Mouse (Mus musculus) midbrain, embryonic 11.5 days (tissue): ENCODE measurements at regions not wholly inside any gene's neighbourhood (a gene's known extent, or its start where the extent isn't known, plus 50 kb on each side); places are given as distances from the start of the nearest gene placed in this dataset.

ENCODE experiments used
- ATAC-seq: fragments of 200-750 bp; cut with Nextera tagmentation; 2 replicates; pipeline ENCODE4 v1.8.0; 2017; ENCODE audit warnings: moderate TSS enrichment, moderate library complexity; ENCODE audit not compliant: low FRiP score
- DNase-seq: peaks from one replicate; pipeline ENCODE4 v3.0.0; 2015; ENCODE audit warnings: low spot score; ENCODE audit errors: missing footprints
- H3K27ac ChIP-seq: fragments of 300-500 bp; sonication (generic); 2 replicates; pipeline ENCODE4 v1.5.1; 2014; ENCODE audit warnings: low read depth, low read length
- H3K27me3 ChIP-seq: fragments of 300-500 bp; sonication (generic); 2 replicates; pipeline ENCODE4 v1.6.1; 2014; ENCODE audit warnings: mild to moderate bottlenecking, low read length, moderate library complexity, mixed read lengths; ENCODE audit not compliant: control insufficient read depth, insufficient read depth
- H3K36me3 ChIP-seq: fragments of 300-500 bp; sonication (generic); 2 replicates; pipeline ENCODE4 v1.6.1; 2014; ENCODE audit warnings: mild to moderate bottlenecking, low read length, moderate library complexity, mixed read lengths; ENCODE audit not compliant: control insufficient read depth, insufficient read depth
- H3K4me1 ChIP-seq: fragments of 300-500 bp; sonication (generic); 2 replicates; pipeline ENCODE4 v1.6.1; 2014; ENCODE audit warnings: low read length; ENCODE audit not compliant: control insufficient read depth, insufficient read depth
- H3K4me2 ChIP-seq: fragments of 300-500 bp; sonication (generic); 2 replicates; pipeline ENCODE4 v1.6.1; 2014; ENCODE audit warnings: mild to moderate bottlenecking, moderate library complexity
- H3K4me3 ChIP-seq: fragments of 300-500 bp; sonication (generic); 2 replicates; pipeline ENCODE4 v1.5.1; 2014; ENCODE audit warnings: low read depth, low read length
- H3K9ac ChIP-seq: fragments of 300-500 bp; sonication (generic); 2 replicates; pipeline ENCODE4 v1.6.1; 2014; ENCODE audit warnings: low read length
- H3K9me3 ChIP-seq: fragments of 300-500 bp; sonication (generic); 2 replicates; pipeline ENCODE4 v1.6.1; 2016; ENCODE audit warnings: low read length; ENCODE audit not compliant: control insufficient read depth
- WGBS: fragments of 180-500 bp; shearing (Covaris S2); extraction: QIAGEN DNeasy Blood & Tissue Kit; methylation state at CpG from one replicate; pipeline ENCODE4 v1.1.7; 2014; 5-methylcytosine and 5-hydroxymethylcytosine counted together

- Histone ChIP-seq H3K4me3 (no peak overlapping the region), H3K9ac (no peak overlapping the region), H3K4me1 (peaks cover 6% of the 10 kb centered on the region), H3K27ac (no peak overlapping the region), H3K27me3 (no peaks in the 10 kb centered on the region), H3K9me3 (no peaks in the 10 kb centered on the region), H3K36me3 (no peaks in the 10 kb centered on the region), H3K4me2 (no peak overlapping the region)
- DNase-seq: no peak
- no peak for ATAC-seq
- 57% methylated on average over 4 of the region's 4 CpGs for WGBS
Observed at GRCm38 (mm10) chr12:25826451-25826850, 588.6 kb downstream of the Rnf144a start.

DNA sequence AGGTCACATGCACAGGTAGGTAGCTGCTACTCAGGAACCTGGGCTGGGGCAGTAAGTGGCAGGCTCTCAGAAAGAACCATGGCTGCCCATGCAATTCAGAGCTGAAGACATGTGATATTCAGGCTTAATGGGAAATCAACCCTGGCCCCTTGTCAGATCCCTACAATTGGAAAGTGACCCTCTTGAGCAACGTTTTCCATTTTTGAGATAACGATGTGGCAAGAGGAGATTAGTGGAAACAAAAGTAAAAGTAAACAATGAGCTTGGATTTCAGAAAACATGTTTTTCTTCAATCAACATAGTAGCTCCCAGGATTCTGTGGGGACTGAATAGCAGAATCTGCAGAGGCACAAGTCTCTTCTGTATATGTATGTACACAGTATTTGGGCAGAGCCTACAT lies 598.8 kb downstream of the Rnf144a start:
- Histone ChIP-seq H3K4me3 (no peak overlapping the region), H3K27me3 (no peaks in the 10 kb centered on the region), H3K4me1 (no peaks in the 10 kb centered on the region), H3K9ac (no peak overlapping the region), H3K36me3 (no peaks in the 10 kb centered on the region), H3K4me2 (no peak overlapping the region), H3K9me3 (no peaks in the 10 kb centered on the region), H3K27ac (no peak overlapping the region)
- DNase-seq (no peak), ATAC-seq (no peak)
- WGBS: 66% methylated on average over 2 of the region's 2 CpGs

DNA sequence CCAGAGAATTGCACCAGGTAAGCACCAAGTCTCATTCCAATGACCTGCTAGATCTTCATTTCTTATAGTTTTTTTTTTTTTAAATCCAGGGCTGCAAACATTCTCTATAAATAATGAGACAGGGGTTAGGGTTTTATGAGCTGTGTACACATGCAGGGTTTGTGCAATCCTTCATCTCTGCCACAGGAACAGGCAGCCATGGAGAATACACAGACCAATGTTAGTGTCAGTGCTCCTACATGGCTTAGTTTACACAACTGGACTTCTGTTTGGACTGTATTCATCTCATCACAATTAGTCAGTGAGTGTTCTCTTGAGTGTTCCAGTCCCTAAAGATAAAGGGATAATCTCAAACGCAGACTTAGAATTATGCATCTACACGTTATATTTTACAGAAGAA lies 620.0 kb downstream of the Rnf144a start:
- no peak overlapping the region for H3K27ac ChIP-seq
- H3K9ac ChIP-seq: no peak overlapping the region
- no peak overlapping the region for H3K4me3 ChIP-seq
- no peak for DNase-seq
- WGBS: 83% methylated on average over 2 of the region's 2 CpGs
- H3K4me1 ChIP-seq: no peaks in the 10 kb centered on the region
- no peaks in the 10 kb centered on the region for H3K9me3 ChIP-seq
- no peak overlapping the region for H3K4me2 ChIP-seq
- no peaks in the 10 kb centered on the region for H3K27me3 ChIP-seq
- no peak for ATAC-seq
- H3K36me3 ChIP-seq: no peaks in the 10 kb centered on the region

DNA sequence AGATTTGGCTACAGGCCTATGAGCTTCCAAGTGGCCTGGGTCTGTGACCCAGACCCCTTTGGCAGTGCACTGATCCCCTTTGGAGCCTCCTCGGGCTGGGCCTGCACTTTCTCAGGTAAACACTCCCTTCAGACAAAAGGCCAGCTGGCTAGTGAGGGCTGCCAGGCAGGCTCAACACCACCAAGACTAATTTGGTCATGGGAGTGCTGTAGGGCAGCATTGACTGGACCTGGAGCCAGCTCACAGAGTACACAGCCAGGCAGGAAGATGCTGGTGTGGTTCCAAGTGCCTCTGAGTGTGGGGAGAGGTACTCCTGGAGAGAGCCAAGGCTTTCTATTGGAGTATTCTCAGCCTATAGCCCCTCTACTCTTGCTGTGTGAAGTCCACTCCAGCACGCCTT lies 620.5 kb downstream of the Rnf144a start:
- DNase-seq: no peak
- no peaks in the 10 kb centered on the region for H3K36me3 ChIP-seq
- no peaks in the 10 kb centered on the region for H3K4me1 ChIP-seq
- ATAC-seq: no peak
- H3K27ac ChIP-seq: no peak overlapping the region
- no peak overlapping the region for H3K4me2 ChIP-seq
- no peak overlapping the region for H3K9ac ChIP-seq
- H3K4me3 ChIP-seq: no peak overlapping the region
- no peaks in the 10 kb centered on the region for H3K9me3 ChIP-seq
- 63% methylated on average over 2 of the region's 2 CpGs for WGBS
- H3K27me3 ChIP-seq: no peaks in the 10 kb centered on the region

GRCm38 (mm10) chr12:25792571-25793075 lies 622.4 kb downstream of the Rnf144a start:
- H3K4me1 ChIP-seq: no peaks in the 10 kb centered on the region
- no peak overlapping the region for H3K4me3 ChIP-seq
- no peaks in the 10 kb centered on the region for H3K27me3 ChIP-seq
- H3K9me3 ChIP-seq: no peaks in the 10 kb centered on the region
- no peak overlapping the region for H3K4me2 ChIP-seq
- H3K36me3 ChIP-seq: no peaks in the 10 kb centered on the region
- ATAC-seq (no peak), DNase-seq (no peak)
- 86% methylated on average over 2 of the region's 2 CpGs for WGBS
- no peak overlapping the region for H3K9ac ChIP-seq
- no peak overlapping the region for H3K27ac ChIP-seq

DNA sequence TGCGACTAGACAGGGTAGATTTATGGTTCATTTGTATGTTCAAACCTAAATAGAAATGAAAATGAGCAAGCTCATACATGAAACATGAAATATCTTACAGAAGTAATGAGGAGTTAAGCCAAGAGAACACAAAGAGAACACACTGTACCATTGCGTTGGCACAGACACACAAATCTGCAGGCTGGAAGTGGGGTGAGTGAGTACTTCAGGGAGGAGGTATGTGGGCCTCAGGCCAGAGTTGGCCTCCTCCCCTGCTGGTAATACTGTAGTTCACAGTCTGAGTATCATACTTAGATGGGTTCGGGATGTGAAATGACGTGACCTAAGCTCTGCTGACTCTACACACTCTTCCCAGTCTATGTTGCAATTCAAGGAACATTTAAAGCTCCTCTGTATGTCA lies 624.1 kb downstream of the Rnf144a start:
- no peaks in the 10 kb centered on the region for H3K4me1 ChIP-seq
- H3K27ac ChIP-seq: no peak overlapping the region
- no peaks in the 10 kb centered on the region for H3K27me3 ChIP-seq
- H3K9me3 ChIP-seq: no peaks in the 10 kb centered on the region
- DNase-seq (no peak), ATAC-seq (no peak)
- H3K36me3 ChIP-seq: no peaks in the 10 kb centered on the region
- no peak overlapping the region for H3K4me3 ChIP-seq
- H3K4me2 ChIP-seq: no peak overlapping the region
- 92% methylated on average over 4 of the region's 4 CpGs for WGBS
- H3K9ac ChIP-seq: no peak overlapping the region

GRCm38 (mm10) chr12:25785646-25786606 lies 629.1 kb downstream of the Rnf144a start:
- no peaks in the 10 kb centered on the region for H3K36me3 ChIP-seq
- ATAC-seq (no peak), DNase-seq (no peak)
- no peak overlapping the region for H3K4me3 ChIP-seq
- H3K4me1 ChIP-seq: no peaks in the 10 kb centered on the region
- no peak overlapping the region for H3K9ac ChIP-seq
- WGBS: 84% methylated on average over 18 of the region's 18 CpGs
- no peak overlapping the region for H3K4me2 ChIP-seq
- H3K27ac ChIP-seq: no peak overlapping the region
- H3K27me3 ChIP-seq: no peaks in the 10 kb centered on the region
- no peaks in the 10 kb centered on the region for H3K9me3 ChIP-seq

GRCm38 (mm10) chr12:25784401-25784800 lies 630.7 kb downstream of the Rnf144a start:
- Histone ChIP-seq H3K4me3 (no peak overlapping the region), H3K9me3 (no peaks in the 10 kb centered on the region), H3K4me2 (no peak overlapping the region), H3K36me3 (no peaks in the 10 kb centered on the region), H3K9ac (no peak overlapping the region), H3K4me1 (no peaks in the 10 kb centered on the region), H3K27ac (no peak overlapping the region), H3K27me3 (no peaks in the 10 kb centered on the region)
- WGBS: 89% methylated on average over 3 of the region's 3 CpGs
- ATAC-seq: no peak
- DNase-seq: no peak

DNA sequence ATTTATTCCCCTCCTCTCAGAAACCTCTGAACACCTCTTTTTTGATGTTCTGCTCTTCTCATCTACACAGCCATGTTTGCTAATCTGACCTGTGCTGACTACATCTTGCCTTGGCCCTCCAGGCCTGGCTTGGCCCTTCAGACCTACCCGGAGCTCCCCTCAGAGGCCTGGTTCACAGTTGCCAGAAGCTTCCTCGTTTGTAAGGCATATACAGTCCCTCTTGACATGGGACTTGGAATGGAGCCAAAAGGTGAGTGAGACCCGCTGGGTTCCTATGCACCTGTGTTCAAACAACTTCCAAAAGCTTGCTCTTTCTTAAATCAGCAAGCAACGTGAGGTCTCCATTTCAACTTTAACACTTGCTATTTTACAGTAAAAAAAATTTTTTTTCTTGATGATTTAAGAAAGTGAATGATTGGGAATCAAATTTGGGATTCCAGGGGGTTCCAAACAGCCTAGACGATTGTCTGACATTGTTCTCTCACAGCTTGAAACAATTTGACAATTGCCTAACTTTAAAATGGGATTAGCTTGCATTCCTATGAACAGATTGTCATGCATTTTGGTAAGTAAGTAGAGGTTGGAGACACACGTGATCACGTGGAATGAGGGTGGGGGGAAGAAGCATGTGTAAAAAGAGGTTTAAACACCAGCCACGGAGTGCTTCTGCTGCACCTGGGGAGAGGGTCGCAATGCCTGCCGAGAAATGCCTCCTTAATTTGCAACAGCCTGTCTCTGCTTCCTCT lies 631.9 kb downstream of the Rnf144a start:
- Histone ChIP-seq H3K9ac (no peak overlapping the region), H3K27me3 (no peaks in the 10 kb centered on the region), H3K36me3 (no peaks in the 10 kb centered on the region), H3K9me3 (no peaks in the 10 kb centered on the region), H3K4me1 (no peaks in the 10 kb centered on the region), H3K4me3 (no peak overlapping the region), H3K4me2 (no peak overlapping the region), H3K27ac (no peak overlapping the region)
- no peak for DNase-seq
- 53% methylated on average over 10 of the region's 10 CpGs for WGBS
- ATAC-seq: no peak
